Mouse (Mus musculus) cerebellum, adult 18-20 months (tissue): ENCODE data around the gene Pax5.
A peak's percentile ranks its signal among the peaks of the same experiment; 100 is the strongest.

Source experiments
- DNase-seq, 2 experiments: peaks; one replicate each; pipeline ENCODE4 v3.0.0; 2021

The Pax5 gene

DNA sequence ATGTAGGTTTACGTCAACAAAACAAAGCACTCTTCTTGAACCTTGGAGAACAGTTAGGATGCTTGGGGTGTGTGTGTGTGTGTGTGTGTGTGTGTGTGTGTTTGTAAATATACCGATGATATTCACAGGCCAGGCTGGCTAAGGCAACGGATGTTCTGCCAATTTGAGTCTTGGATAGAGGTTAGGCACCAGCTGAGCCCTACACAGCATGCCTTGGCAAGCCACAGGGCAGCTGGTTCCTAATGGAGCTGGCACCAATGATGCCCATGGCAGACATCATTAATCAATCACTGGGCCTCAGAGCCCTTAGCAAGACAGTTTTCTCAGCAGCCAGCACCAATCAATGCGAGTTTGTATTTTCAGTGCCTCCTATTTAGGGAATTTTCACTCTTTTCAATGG lies 173.5 kb downstream of the Pax5 start:
- DNase-seq = peak in 1 of 2 experiments; percentile 26

GRCm38 (mm10) chr4:44535646-44536045 lies 174.6 kb downstream of the Pax5 start:
- no peak for DNase-seq

GRCm38 (mm10) chr4:44533286-44533685 lies 177.0 kb downstream of the Pax5 start:
- DNase-seq = no peak

DNA sequence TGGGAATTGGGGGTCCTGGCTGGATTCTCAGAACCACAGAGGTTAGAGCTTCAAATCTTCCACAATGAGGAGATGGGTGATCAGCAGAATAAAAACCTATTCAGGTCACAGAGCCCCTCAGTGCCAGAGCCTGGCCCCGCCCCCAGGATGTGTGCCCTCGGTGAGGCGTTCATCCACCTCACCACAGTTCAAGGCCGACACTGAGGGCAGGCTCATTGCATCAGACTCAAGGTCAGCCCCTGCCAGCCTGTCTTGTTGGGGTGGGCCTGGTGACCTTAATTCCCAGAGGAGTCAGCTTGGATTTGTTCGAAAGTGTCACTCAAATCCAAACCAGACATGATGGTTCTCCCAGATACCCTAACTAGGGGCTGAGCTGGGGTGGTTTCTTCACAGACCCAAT lies 177.6 kb downstream of the Pax5 start:
- no peak for DNase-seq

DNA sequence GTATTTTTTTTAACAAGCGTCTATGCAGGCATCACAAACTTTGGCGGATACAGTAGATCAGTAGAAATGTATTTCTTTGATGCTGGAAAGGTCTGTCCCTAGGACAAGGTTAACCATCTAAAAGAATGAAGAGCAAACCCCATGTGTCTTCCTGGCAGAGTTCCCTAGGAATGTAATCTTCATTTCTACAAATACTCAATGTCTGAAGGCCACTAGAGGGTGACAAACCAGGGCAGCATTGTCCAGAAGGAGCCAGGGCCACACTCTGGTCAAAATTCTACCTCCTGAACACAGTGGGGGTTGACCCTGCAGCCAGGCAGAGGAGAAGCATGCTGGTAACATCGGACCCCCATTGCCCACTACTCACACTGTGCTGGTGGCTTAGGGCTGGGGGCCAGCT lies 185.0 kb downstream of the Pax5 start:
- no peak for DNase-seq

DNA sequence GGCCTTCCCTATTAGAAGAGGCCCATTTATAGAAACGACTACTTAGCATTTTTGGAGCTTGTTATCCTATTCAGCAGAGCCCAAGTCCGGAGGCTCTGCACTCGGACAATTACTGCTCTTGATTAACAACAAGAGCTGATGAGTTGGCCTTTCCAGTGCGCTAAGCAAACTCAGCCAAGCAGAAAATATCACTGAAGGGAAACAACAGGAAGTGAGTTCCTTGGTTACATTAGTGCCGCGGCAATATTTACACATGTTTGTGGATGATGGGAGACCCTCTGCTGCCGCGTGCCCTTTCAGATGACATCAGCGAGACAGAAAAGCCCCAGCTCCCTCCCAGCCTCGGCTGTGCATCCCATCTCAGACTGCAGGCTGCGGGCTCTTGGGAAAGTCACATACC lies 191.4 kb downstream of the Pax5 start:
- DNase-seq = no peak

GRCm38 (mm10) chr4:44513981-44514380 lies 196.3 kb downstream of the Pax5 start:
- no peak for DNase-seq

- DNase-seq = no peak
Observed at GRCm38 (mm10) chr4:44511682-44512081, 198.6 kb downstream of the Pax5 start.

GRCm38 (mm10) chr4:44508386-44509226 lies 201.7 kb downstream of the Pax5 start:
- DNase-seq = no peak

DNA sequence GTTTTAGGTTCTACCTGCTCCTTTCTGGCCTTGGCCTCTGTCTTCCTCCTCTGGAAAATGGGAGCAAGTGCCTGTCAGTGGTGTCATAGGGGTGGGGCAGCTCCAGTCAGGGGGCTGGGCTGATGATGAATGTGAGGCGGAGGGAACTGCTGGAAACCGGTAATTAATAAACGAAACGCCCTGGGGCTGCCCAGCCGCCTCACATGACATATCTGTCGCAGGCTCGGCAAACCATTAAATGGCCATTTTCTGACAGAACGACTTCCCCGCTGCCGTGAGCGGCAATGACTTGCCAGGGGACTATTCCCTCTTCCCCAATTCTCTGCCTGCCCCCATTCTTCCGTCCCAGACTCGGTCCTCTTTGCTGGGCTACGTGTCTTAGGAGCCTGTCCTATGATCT lies 202.4 kb downstream of the Pax5 start:
- DNase-seq = no peak

DNA sequence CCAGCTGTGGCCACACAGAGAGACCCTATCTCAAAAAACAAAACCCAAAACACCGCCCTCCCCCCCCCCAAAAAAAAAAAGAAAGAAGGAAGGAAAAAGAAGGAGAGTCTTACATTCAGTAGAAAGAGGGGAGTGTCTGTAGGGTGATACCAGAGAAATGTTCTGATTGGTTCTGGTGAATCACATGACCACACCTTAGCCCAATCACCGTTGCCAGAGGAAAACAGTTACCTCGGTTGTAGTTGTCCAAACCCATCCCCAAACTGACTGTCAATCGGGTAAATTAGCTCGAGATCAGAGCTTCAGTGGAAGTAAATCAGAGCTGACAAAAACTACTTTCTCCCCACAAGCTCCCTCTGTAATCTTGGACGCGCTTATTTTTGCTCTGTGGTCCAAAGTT lies 205.3 kb downstream of the Pax5 start:
- no peak for DNase-seq

- no peak for DNase-seq
Observed at GRCm38 (mm10) chr4:44502196-44502867, 208.0 kb downstream of the Pax5 start.

DNA sequence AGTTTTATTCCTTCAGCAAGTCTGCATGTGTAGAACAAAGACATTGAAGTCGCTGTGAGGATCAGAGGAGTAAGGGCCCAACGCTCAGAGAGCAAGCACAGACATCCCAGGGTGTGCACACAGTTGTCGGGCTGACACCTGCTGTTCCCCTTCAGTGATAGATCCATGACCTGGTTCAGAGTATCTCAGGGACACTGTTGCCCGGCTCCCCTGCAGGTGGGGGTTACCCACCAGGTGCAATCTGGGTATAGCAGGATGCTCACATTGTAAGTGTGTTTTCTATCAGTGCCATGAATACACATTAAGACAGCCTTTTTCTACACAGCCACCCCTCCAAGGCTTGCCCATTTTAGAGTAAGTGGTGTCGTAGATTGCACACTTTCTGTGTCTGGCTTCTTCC lies 212.1 kb downstream of the Pax5 start:
- DNase-seq = no peak

GRCm38 (mm10) chr4:44495836-44496235 lies 214.5 kb downstream of the Pax5 start:
- no peak for DNase-seq

DNA sequence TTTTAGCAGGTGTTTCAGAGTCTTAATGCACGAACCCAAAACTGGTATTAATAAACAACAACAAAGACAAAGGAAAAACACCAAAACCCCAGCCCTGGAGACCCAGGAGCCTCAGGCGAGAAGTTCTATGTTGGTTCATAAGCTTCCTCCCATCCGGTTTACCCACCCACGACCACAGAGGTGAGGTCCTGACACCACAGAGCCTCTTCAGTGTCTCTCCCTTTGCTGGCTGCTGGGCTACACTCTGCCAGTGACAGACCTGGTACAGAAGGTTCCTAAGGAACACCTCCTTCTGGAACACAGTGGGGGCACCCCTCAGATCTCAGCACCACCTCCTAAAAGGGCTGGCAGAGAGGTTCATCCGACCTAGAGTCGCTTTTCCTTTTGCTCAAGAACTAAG lies 216.5 kb downstream of the Pax5 start:
- DNase-seq = no peak

- no peak for DNase-seq
Observed at GRCm38 (mm10) chr4:44490872-44491271, 219.4 kb downstream of the Pax5 start.

- no peak for DNase-seq
Observed at GRCm38 (mm10) chr4:44488702-44489101, 221.6 kb downstream of the Pax5 start.

GRCm38 (mm10) chr4:44488219-44488618 lies 222.1 kb downstream of the Pax5 start:
- DNase-seq = no peak

- DNase-seq = no peak
Observed at GRCm38 (mm10) chr4:44482851-44483250, 227.4 kb downstream of the Pax5 start.

GRCm38 (mm10) chr4:44479755-44480154 lies 230.5 kb downstream of the Pax5 start:
- no peak for DNase-seq
